Mouse (Mus musculus): ENCODE results near the gene Zc3h4.

- TF ChIP-seq CTCF (IDR thresholded peaks at IDR 0.05; ENCODE audit: extremely low read depth, insufficient read depth, low read length) (no peak), POLR2A (IDR thresholded peaks at IDR 0.05; ENCODE audit: extremely low read depth, insufficient read depth, low read length) (no peak)
Measured at GRCm38 (mm10) chr7:16475764-16476599, 75.3 kb downstream of the Zc3h4 start.

Measured in cortical plate, adult 2 months (tissue).